Mouse (Mus musculus): ENCODE data around the gene Mslnl.

DNA sequence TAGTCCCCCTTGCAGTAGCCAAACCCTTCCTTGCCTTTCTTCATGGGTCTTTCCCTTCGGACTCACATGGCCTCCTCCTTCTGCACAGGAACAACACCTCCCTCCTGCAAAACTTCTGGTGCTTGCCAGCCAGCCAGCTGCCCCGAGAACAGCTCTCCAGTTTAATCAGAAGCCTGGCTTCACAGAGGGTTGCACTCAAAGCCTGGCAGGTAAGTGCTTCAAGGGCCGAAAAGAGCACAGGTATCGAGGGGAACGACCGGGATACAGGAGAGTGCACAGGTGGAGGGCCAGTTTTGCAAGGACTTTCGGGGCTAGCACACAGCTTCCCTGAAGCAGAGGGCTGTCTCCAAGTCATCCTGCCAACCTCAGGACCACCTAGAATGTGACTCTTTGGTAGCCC is 3.0 kb downstream of the Mslnl start:
- TF ChIP-seq POLR2A (IDR thresholded peaks at IDR 0.05; ENCODE audit: extremely low read depth, insufficient read depth, low read length) (no peak), CTCF (IDR thresholded peaks at IDR 0.05; ENCODE audit: low read depth, low read length) (no peak)

Measured in liver, adult 2 months (tissue).